Mouse (Mus musculus): ENCODE data around the gene Mettl14. TPM values are rescaled to one million over a fixed set of nuclear protein-coding genes. Genes with fewer than 3 reads are reported as not detected.

Mettl14 gene
- polyA plus RNA-seq (2017; shearing (Covaris generic)), result 41.4 TPM

GRCm38 (mm10) chr3:123385486-123386156 lies at the start of gene Mettl14:
Mettl14 (minus strand) TSS chr3:123386108.

Other genes starting within 250 kb of the Mettl14 start
- 0.04 TPM for gene Synpo2, start 150.0 kb downstream of the Mettl14 start, polyA plus RNA-seq (2017; shearing (Covaris generic))
- gene Sec24d, start 118.7 kb downstream of the Mettl14 start, polyA plus RNA-seq (2017; shearing (Covaris generic)), result 40.9 TPM
- gene Prss12, start 60.8 kb upstream of the Mettl14 start, polyA plus RNA-seq (2017; shearing (Covaris generic)), result 87.0 TPM